Mouse (Mus musculus): ENCODE measurements around the gene Zfp385b. TPM values are rescaled to one million over a fixed set of nuclear protein-coding genes. Genes with fewer than 3 reads are reported as not detected.

Zfp385b gene
- total and polyA plus RNA-seq, 3 experiments: not detected

DNA sequence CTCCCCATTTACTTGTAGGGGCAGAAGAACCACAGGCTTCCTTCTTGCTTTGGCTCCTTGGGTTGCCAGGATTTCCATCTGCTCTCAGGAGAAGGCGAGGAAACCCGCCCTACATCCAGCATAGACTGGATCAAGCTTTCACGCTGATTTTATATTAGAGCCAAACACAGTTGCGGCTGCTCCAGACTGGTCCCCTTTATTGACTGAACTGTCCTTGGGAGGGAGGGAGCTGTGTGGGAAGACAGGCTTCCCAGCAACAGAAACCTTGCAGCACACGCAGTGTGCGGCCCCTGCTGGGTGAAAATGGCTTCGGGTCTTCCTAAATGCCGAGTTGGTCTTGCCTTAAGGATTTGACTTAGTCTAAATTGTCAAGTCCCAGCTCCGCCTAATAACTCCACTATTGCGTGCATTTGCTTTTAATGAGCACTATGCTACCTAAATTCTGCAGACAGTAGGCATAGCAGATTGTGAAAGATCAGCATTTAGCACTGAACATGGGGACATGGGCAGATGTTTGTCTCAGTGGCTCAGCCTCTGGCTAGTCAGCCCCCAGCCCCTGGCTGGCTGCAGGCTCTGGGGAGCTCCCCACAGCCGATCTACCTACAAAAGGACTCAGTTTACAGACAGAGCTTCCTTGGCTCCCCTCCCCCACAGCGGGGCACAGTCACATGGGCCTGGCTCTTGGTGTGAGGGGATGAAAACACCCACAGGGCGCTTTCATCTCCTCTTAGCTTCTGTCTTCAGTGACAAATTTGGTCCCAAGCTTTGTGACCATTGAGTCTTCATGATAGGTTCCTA is 417.8 kb downstream of the Zfp385b start:
- Histone ChIP-seq H3K27me3 (replicated peaks) (no peaks in the 10 kb centered on the region), H3K79me2 (replicated peaks; ENCODE audit: control insufficient read depth, extremely low read depth, insufficient read depth, poor library complexity, severe bottlenecking) (no peaks in the 10 kb centered on the region), H3K4me3 (replicated peaks in 1 of 3; ENCODE audit: low read depth in 2 of 3, low read length in 2 of 3, poor library complexity in 1 of 3) (no peak overlapping the region), H3K4me2 (ENCODE audit: insufficient read depth, low read depth, poor library complexity, severe bottlenecking) (no peak overlapping the region), H3K4me1 (ENCODE audit: control insufficient read depth in 1 of 2, insufficient read depth in 2 of 2) (no peaks in the 10 kb centered on the region), H3K9me3 (replicated peaks; ENCODE audit: low read length) (peaks cover 73% of the 10 kb centered on the region), H3K36me3 (replicated peaks in 1 of 2; ENCODE audit: control insufficient read depth in 1 of 2, insufficient read depth in 1 of 2, low read length in 1 of 2) (no peaks in the 10 kb centered on the region), H3K9ac (ENCODE audit: insufficient read depth, low read depth) (no peak overlapping the region), H3K27ac (ENCODE audit: insufficient read depth, low read depth) (no peak overlapping the region)
- in situ Hi-C loops (cut with MboI; ENCODE audit: low pct_ligation_motif_present, low pct_unique_long_range_greater_than_20kb, low sequenced_read_pairs) (no loop called here), dilution Hi-C loops (cut with MboI; ENCODE audit: extremely low pct_ligation_motif_present, extremely low pct_unique_long_range_greater_than_20kb, low sequenced_read_pairs) (no loop called here)
- no peak for DNase-seq (ENCODE audit: extremely low read depth)
- no peak for TF ChIP-seq JUN (IDR thresholded peaks at IDR 0.05; ENCODE audit: insufficient read depth, low read depth, low read length)
- no peak for TF ChIP-seq CTCF (conservative IDR thresholded peaks at IDR 0.05 in 1 of 2, IDR thresholded peaks at IDR 0.05 in 1 of 2; ENCODE audit: low read depth in 2 of 2, low read length in 2 of 2)
- no peak for TF ChIP-seq CHD1 (IDR thresholded peaks at IDR 0.05; ENCODE audit: low read depth, low read length)
- TF ChIP-seq MYC (IDR thresholded peaks at IDR 0.05; ENCODE audit: low read depth, low read length): no peak
- TF ChIP-seq UBTF (IDR thresholded peaks at IDR 0.05; ENCODE audit: low read depth, low read length): no peak
- no peak for TF ChIP-seq CHD2 (IDR thresholded peaks at IDR 0.05; ENCODE audit: low read length)
- no peak for TF ChIP-seq MAX (IDR thresholded peaks at IDR 0.05; ENCODE audit: low read length)
- no peak for TF ChIP-seq TBP (conservative IDR thresholded peaks at IDR 0.05; ENCODE audit: low read depth, low read length)
- no peak for TF ChIP-seq ZMIZ1 (IDR thresholded peaks at IDR 0.05; ENCODE audit: low read depth, low read length)
- TF ChIP-seq NELFE (IDR thresholded peaks at IDR 0.05; ENCODE audit: low read depth, low read length): no peak

DNA sequence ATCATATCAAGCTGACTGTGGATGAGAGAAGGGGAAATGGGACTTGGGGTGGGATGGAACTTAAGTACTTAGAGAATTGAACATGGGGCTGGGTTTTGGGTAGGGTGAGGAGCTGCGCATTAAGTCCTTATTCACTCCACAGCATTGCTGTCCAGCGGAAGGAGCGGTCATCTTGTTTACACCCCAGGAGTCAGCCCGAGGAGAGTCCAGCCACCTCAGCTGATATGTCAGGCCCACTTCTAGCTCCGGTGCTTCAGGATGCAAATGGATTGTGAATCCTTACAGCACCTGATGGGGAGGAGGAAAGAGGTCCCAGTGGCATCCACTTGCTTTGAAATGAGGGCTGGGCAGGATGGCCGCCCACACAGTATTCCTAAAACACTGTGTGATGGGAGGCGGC is 425.6 kb downstream of the Zfp385b start:
- Histone ChIP-seq H3K9me3 (replicated peaks; ENCODE audit: low read length) (peaks cover 74% of the 10 kb centered on the region), H3K4me2 (ENCODE audit: insufficient read depth, low read depth, poor library complexity, severe bottlenecking) (no peak overlapping the region), H3K27me3 (replicated peaks) (no peaks in the 10 kb centered on the region), H3K4me1 (ENCODE audit: control insufficient read depth in 1 of 2, insufficient read depth in 2 of 2) (no peaks in the 10 kb centered on the region), H3K4me3 (replicated peaks in 1 of 3; ENCODE audit: low read depth in 2 of 3, low read length in 2 of 3, poor library complexity in 1 of 3) (no peak overlapping the region), H3K9ac (ENCODE audit: insufficient read depth, low read depth) (no peak overlapping the region), H3K79me2 (replicated peaks; ENCODE audit: control insufficient read depth, extremely low read depth, insufficient read depth, poor library complexity, severe bottlenecking) (no peaks in the 10 kb centered on the region), H3K36me3 (replicated peaks in 1 of 2; ENCODE audit: control insufficient read depth in 1 of 2, insufficient read depth in 1 of 2, low read length in 1 of 2) (no peaks in the 10 kb centered on the region), H3K27ac (ENCODE audit: insufficient read depth, low read depth) (no peak overlapping the region)
- no peak for DNase-seq (ENCODE audit: extremely low read depth)
- in situ Hi-C loops (cut with MboI; ENCODE audit: low pct_ligation_motif_present, low pct_unique_long_range_greater_than_20kb, low sequenced_read_pairs): no loop called here
- dilution Hi-C loops (cut with MboI; ENCODE audit: extremely low pct_ligation_motif_present, extremely low pct_unique_long_range_greater_than_20kb, low sequenced_read_pairs): no loop called here
- TF ChIP-seq TBP (conservative IDR thresholded peaks at IDR 0.05; ENCODE audit: low read depth, low read length): no peak
- no peak for TF ChIP-seq ZC3H11A (IDR thresholded peaks at IDR 0.05; ENCODE audit: low read depth, low read length)
- no peak for TF ChIP-seq ZKSCAN1 (IDR thresholded peaks at IDR 0.05; ENCODE audit: borderline replicate concordance, low read depth, low read length)
- TF ChIP-seq MEF2A (IDR thresholded peaks at IDR 0.05; ENCODE audit: borderline replicate concordance, low read depth, low read length): no peak
- no peak for TF ChIP-seq E2F4 (IDR thresholded peaks at IDR 0.05; ENCODE audit: insufficient replicate concordance, low read depth, low read length)
- no peak for TF ChIP-seq NRF1 (IDR thresholded peaks at IDR 0.05; ENCODE audit: low read depth, low read length)
- no peak for TF ChIP-seq ZNF384 (IDR thresholded peaks at IDR 0.05; ENCODE audit: low read depth, low read length)
- no peak for TF ChIP-seq ETS1 (conservative IDR thresholded peaks at IDR 0.05; ENCODE audit: low read depth, low read length)
- no peak for TF ChIP-seq ZMIZ1 (IDR thresholded peaks at IDR 0.05; ENCODE audit: low read depth, low read length)
- TF ChIP-seq GABPA (IDR thresholded peaks at IDR 0.05; ENCODE audit: insufficient replicate concordance, low read depth, low read length): no peak
- no peak for TF ChIP-seq MAZ (IDR thresholded peaks at IDR 0.05; ENCODE audit: low read depth, low read length)
- no peak for TF ChIP-seq TCF12 (IDR thresholded peaks at IDR 0.05; ENCODE audit: low read depth, low read length)
- TF ChIP-seq CHD2 (IDR thresholded peaks at IDR 0.05; ENCODE audit: low read length): no peak
- no peak for TF ChIP-seq IRF4 (IDR thresholded peaks at IDR 0.05; ENCODE audit: low read depth, low read length)
- TF ChIP-seq ELF1 (IDR thresholded peaks at IDR 0.05; ENCODE audit: low read depth, low read length): no peak
- no peak for TF ChIP-seq MXI1 (IDR thresholded peaks at IDR 0.05; ENCODE audit: low read depth, low read length)
- no peak for TF ChIP-seq SMC3 (IDR thresholded peaks at IDR 0.05; ENCODE audit: low read depth, low read length)
- TF ChIP-seq CTCF (conservative IDR thresholded peaks at IDR 0.05 in 1 of 2, IDR thresholded peaks at IDR 0.05 in 1 of 2; ENCODE audit: low read depth in 2 of 2, low read length in 2 of 2): no peak
- TF ChIP-seq USF1 (IDR thresholded peaks at IDR 0.05; ENCODE audit: low read depth, low read length): no peak
- TF ChIP-seq PAX5 (IDR thresholded peaks at IDR 0.05; ENCODE audit: low read length): no peak

All from CH12.LX (cell line).